Mouse (Mus musculus) MEL (cell line): Measurements from ENCODE around the gene Slc29a1. TPM values are rescaled to one million over a fixed set of nuclear protein-coding genes. Genes with fewer than 3 reads are reported as not detected.

ENCODE experiments used
- DNase-seq: peaks from one replicate; pipeline ENCODE4 v3.0.0; 2011; ENCODE audit warnings: low read depth, low spot score
- H3K27ac ChIP-seq: 2 replicates; pipeline ENCODE4 v1.5.1; 2012; ENCODE audit warnings: low read depth, mild to moderate bottlenecking, control low read depth, low read length, moderate library complexity; ENCODE audit not compliant: control insufficient read depth
- H3K27me3 ChIP-seq, 2 experiments: fragments of 150-350 bp in 1 of 2; sonication (generic) in 1 of 2; 2 replicates each; pipeline ENCODE4 v1.6.1; 2012; ENCODE audit warnings: low read length in 2 of 2, mild to moderate bottlenecking in 2 of 2, improper control_type of control experiment in 1 of 2, moderate library complexity in 1 of 2; ENCODE audit not compliant: insufficient read depth in 2 of 2, control insufficient read depth in 1 of 2
- H3K36me3 ChIP-seq, 2 experiments: 2 replicates each; pipeline ENCODE4 v1.6.1; 2012 to 2014; ENCODE audit warnings: low read length in 2 of 2, improper control_type of control experiment in 1 of 2, inconsistent platforms in 1 of 2, mild to moderate bottlenecking in 1 of 2; ENCODE audit not compliant: insufficient read depth in 2 of 2, control insufficient read depth in 1 of 2
- H3K4me1 ChIP-seq, 2 experiments: fragments of 150-350 bp in 1 of 2; sonication (generic) in 1 of 2; 2 replicates each; pipeline ENCODE4 v1.6.1; 2012; ENCODE audit warnings: low read length in 2 of 2, improper control_type of control experiment in 1 of 2, mild to moderate bottlenecking in 1 of 2; ENCODE audit not compliant: insufficient read depth in 2 of 2, control insufficient read depth in 1 of 2
- H3K4me3 ChIP-seq, 2 experiments: fragments of 150-350 bp in 1 of 2; sonication (generic) in 1 of 2; 2 replicates each; pipeline ENCODE4 v1.5.1; 2012; ENCODE audit warnings: low read depth in 2 of 2, low read length in 2 of 2, mild to moderate bottlenecking in 2 of 2, moderate library complexity in 2 of 2, control low read depth in 1 of 2, improper control_type of control experiment in 1 of 2; ENCODE audit not compliant: control insufficient read depth in 1 of 2, insufficient read depth in 1 of 2
- H3K79me2 ChIP-seq: 2 replicates; pipeline ENCODE4 v1.6.1; 2012; ENCODE audit warnings: mild to moderate bottlenecking, low read length, moderate library complexity; ENCODE audit not compliant: control insufficient read depth, poor library complexity, insufficient read depth
- H3K9ac ChIP-seq: 2 replicates; pipeline ENCODE4 v1.6.1; 2012; ENCODE audit warnings: low read depth, mild to moderate bottlenecking, control low read depth, low read length, moderate library complexity; ENCODE audit not compliant: control insufficient read depth, poor library complexity, severe bottlenecking
- H3K9me3 ChIP-seq: fragments of 150-350 bp; sonication (generic); replicated peaks from 2 replicates; pipeline ENCODE4 v1.6.1; 2012; ENCODE audit warnings: mild to moderate bottlenecking, low read length, improper control_type of control experiment, moderate library complexity; ENCODE audit not compliant: insufficient read depth
- BHLHE40 ChIP-seq: IDR thresholded peaks from 2 replicates; pipeline ENCODE4 v1.6.1; 2012; ENCODE audit warnings: low read depth, mild to moderate bottlenecking, inconsistent platforms, low read length, improper control_type of control experiment, borderline replicate concordance
- CTCF ChIP-seq, 3 experiments: IDR thresholded peaks in 2 of 3; conservative IDR thresholded peaks in 1 of 3; 2 replicates each; pipeline ENCODE4 v1.5.1; 2011 to 2012; ENCODE audit warnings: low read length in 3 of 3, low read depth in 2 of 3, mild to moderate bottlenecking in 2 of 3, improper control_type of control experiment in 1 of 3, inconsistent platforms in 1 of 3, mixed read lengths in 1 of 3, moderate library complexity in 1 of 3; ENCODE audit not compliant: control insufficient read depth in 1 of 3, insufficient read depth in 1 of 3, poor library complexity in 1 of 3, severe bottlenecking in 1 of 3
- ELF1 ChIP-seq: IDR thresholded peaks from 2 replicates; pipeline ENCODE4 v1.6.1; 2014; ENCODE audit warnings: low read depth, mild to moderate bottlenecking, inconsistent platforms, low read length, improper control_type of control experiment, moderate library complexity
- EP300 ChIP-seq, 2 experiments: IDR thresholded peaks; 2 replicates each; pipeline ENCODE4 v1.6.1; 2011; ENCODE audit warnings: improper control_type of control experiment in 2 of 2, low read length in 2 of 2, low read depth in 1 of 2, mild to moderate bottlenecking in 1 of 2
- ETS1 ChIP-seq: IDR thresholded peaks from 2 replicates; pipeline ENCODE4 v1.6.1; 2012; ENCODE audit warnings: low read depth, mild to moderate bottlenecking, inconsistent platforms, low read length, improper control_type of control experiment, moderate library complexity
- GABPA ChIP-seq: IDR thresholded peaks from 2 replicates; pipeline ENCODE4 v1.6.1; 2012; ENCODE audit warnings: low read depth, mild to moderate bottlenecking, inconsistent platforms, low read length, improper control_type of control experiment, moderate library complexity
- GATA1 ChIP-seq: IDR thresholded peaks from 2 replicates; pipeline ENCODE4 v1.6.1; 2011; ENCODE audit warnings: low read depth, low read length, improper control_type of control experiment
- HCFC1 ChIP-seq: IDR thresholded peaks from 2 replicates; pipeline ENCODE4 v1.6.1; 2012; ENCODE audit warnings: low read depth, mild to moderate bottlenecking, inconsistent platforms, low read length, improper control_type of control experiment, moderate library complexity
- JUND ChIP-seq: IDR thresholded peaks from 2 replicates; pipeline ENCODE4 v1.6.1; 2011; ENCODE audit warnings: low read depth, mild to moderate bottlenecking, improper control_type of control experiment, low read length
- KAT2A ChIP-seq: conservative IDR thresholded peaks from 2 replicates; pipeline ENCODE4 v1.6.1; 2012; ENCODE audit warnings: low read depth, low read length, improper control_type of control experiment, inconsistent platforms
- MAFK ChIP-seq: IDR thresholded peaks from 2 replicates; pipeline ENCODE4 v1.6.1; 2011; ENCODE audit warnings: low read depth, mild to moderate bottlenecking, low read length, improper control_type of control experiment, borderline replicate concordance
- MAZ ChIP-seq: IDR thresholded peaks from 2 replicates; pipeline ENCODE4 v1.6.1; 2012; ENCODE audit warnings: low read depth, mild to moderate bottlenecking, inconsistent platforms, low read length, improper control_type of control experiment
- MEF2A ChIP-seq: IDR thresholded peaks from 2 replicates; pipeline ENCODE4 v1.6.1; 2014; ENCODE audit warnings: low read depth, mild to moderate bottlenecking, inconsistent platforms, low read length, improper control_type of control experiment; ENCODE audit not compliant: poor library complexity, insufficient replicate concordance, severe bottlenecking; ENCODE audit errors: extremely low read depth
- MXI1 ChIP-seq: IDR thresholded peaks from 2 replicates; pipeline ENCODE4 v1.6.1; 2011; ENCODE audit warnings: mild to moderate bottlenecking, low read depth, low read length, improper control_type of control experiment
- MYC ChIP-seq: IDR thresholded peaks from 2 replicates; pipeline ENCODE4 v1.6.1; 2011; ENCODE audit warnings: low read depth, mild to moderate bottlenecking, low read length, improper control_type of control experiment, moderate library complexity
- NELFE ChIP-seq: IDR thresholded peaks from 2 replicates; pipeline ENCODE4 v1.6.1; 2011; ENCODE audit warnings: low read depth, low read length, improper control_type of control experiment
- POLR2AphosphoS2 ChIP-seq: IDR thresholded peaks from 2 replicates; pipeline ENCODE4 v1.6.1; 2011; ENCODE audit warnings: low read length, improper control_type of control experiment
- RCOR1 ChIP-seq: IDR thresholded peaks from 2 replicates; pipeline ENCODE4 v1.6.1; 2012; ENCODE audit warnings: low read depth, mild to moderate bottlenecking, inconsistent platforms, low read length, improper control_type of control experiment
- SIN3A ChIP-seq: IDR thresholded peaks from 2 replicates; pipeline ENCODE4 v1.6.1; 2012; ENCODE audit warnings: low read length, improper control_type of control experiment, inconsistent platforms
- SMC3 ChIP-seq: IDR thresholded peaks from 2 replicates; pipeline ENCODE4 v1.6.1; 2011; ENCODE audit warnings: low read depth, low read length, improper control_type of control experiment
- TAL1 ChIP-seq: IDR thresholded peaks from 2 replicates; pipeline ENCODE4 v1.6.1; 2012; ENCODE audit warnings: mild to moderate bottlenecking, inconsistent platforms, low read length, moderate library complexity, mixed read lengths
- TCF12 ChIP-seq: IDR thresholded peaks from 2 replicates; pipeline ENCODE4 v1.6.1; 2014; ENCODE audit warnings: low read depth, mild to moderate bottlenecking, inconsistent platforms, low read length, improper control_type of control experiment, moderate library complexity
- UBTF ChIP-seq: IDR thresholded peaks from 2 replicates; pipeline ENCODE4 v1.6.1; 2012; ENCODE audit warnings: low read depth, mild to moderate bottlenecking, inconsistent platforms, low read length, improper control_type of control experiment, moderate library complexity, borderline replicate concordance; ENCODE audit not compliant: insufficient read depth
- USF1 ChIP-seq: IDR thresholded peaks from 2 replicates; pipeline ENCODE4 v1.6.1; 2014; ENCODE audit warnings: low read depth, mild to moderate bottlenecking, inconsistent platforms, low read length, improper control_type of control experiment, moderate library complexity
- ZMIZ1 ChIP-seq: IDR thresholded peaks from 2 replicates; pipeline ENCODE4 v1.6.1; 2012; ENCODE audit warnings: low read depth, mild to moderate bottlenecking, inconsistent platforms, low read length, improper control_type of control experiment, moderate library complexity
- polyA plus RNA-seq, 2 experiments: library from polyadenylated mRNA; stranded (reverse) in 1 of 2; unstranded in 1 of 2; fragments of >175 nt in 1 of 2; fragments of >200 nt in 1 of 2; gene quantifications; 2 replicates each; pipeline versions ENCODE4 v1.2.1 to v1.2.4; 2012; ENCODE audit warnings: low replicate concordance in 2 of 2, low read depth in 1 of 2; ENCODE audit not compliant: insufficient read length in 2 of 2, insufficient read depth in 1 of 2, missing spikeins in 1 of 2
- total RNA-seq: library from RNA; depleted of rRNA; stranded (reverse); fragments of 300-350 nt; gene quantifications from 2 replicates; pipeline ENCODE4 v1.2.3, GENCODE M21; 2012

Slc29a1 gene
- total and polyA plus RNA-seq, 3 experiments: 238 to 341 TPM; not detected in 1

DNA sequence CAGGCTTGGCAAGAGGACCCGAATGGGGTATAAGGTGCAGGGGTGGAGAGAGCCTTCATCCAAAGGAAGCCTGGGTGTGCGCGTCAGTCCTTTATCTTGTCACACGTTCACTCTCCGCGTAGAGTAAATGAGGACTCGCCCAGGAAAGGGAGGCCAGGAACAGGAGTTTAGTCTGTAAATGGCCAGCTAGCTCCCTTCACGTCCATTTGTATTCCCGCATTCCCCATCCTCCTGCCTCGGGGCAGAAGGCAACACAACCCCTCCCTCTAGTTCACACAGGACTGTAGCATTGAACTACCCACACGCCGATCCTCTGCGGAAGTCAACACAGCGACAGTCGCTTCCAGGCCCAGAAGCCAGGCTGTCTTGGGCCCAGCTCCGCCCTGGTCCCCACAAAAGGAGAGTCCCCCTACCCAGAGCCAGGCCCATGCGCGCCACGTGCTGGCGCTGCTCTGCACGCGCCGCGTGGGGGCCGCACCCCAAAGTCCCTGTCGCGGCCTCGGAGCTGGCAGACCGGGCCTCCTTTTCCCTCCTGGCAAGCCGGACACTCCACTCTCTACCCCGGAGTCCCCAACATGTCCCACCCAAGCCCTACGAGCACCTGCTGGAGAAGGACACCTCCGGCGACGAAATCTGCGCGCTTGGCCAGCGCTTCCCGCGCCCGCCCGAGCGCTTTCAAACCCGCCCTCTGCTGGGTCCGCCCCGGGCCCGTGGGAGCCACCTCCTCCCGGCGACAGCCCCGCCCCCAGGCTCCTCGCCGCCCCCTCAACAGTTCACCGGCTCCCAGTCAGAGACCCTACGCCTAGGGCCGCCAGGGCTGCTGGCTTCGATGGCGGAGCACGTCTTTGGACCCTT, 4.3 kb downstream of the Slc29a1 start (continued):
- TF ChIP-seq TCF12: peak; percentile 21; the same call in 1 of the 2 replicates
- TF ChIP-seq UBTF: peak; percentile 19; the same call in 1 of the 2 replicates
- no peak; the same call in 1 of the 2 replicates for TF ChIP-seq MAZ
- no peak; the same call in 1 of the 2 replicates for TF ChIP-seq POLR2AphosphoS2

DNA sequence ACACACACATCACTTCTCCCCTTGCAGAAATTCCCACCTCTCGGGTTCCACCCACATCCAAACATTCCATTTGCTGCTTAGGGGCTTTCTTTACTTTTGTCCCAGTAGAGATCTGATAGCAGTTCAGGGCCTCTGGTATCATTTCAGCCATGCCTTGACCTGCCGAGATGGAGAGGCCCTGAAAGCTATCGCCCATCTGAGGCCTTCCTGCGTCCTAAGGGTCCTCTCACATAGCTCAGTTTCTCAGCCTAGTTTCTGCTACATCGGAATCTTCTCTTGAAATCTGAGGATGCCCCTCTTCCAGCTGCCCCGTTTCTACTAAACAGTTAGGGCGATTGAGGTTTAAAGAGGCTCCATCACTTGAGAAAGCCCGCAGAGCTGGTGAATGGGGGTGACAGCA, 5.2 kb downstream of the Slc29a1 start:
- Histone ChIP-seq H3K4me1 (peaks cover 26 to 43% of the 10 kb centered on the region in 2 experiments), H3K79me2 (peaks cover 41% of the 10 kb centered on the region), H3K36me3 (peaks cover 5 to 37% of the 10 kb centered on the region in 2 experiments; a peak in 3 of 4 replicates), H3K9me3 (no peaks in the 10 kb centered on the region), H3K4me3 (peak overlapping the region; percentile 60 to 80)
- no peak for TF ChIP-seq HCFC1
- no peak for TF ChIP-seq JUND
- TF ChIP-seq EP300 (IDR thresholded peaks at IDR 0.05; ENCODE audit: low read depth in 1 of 2, low read length in 2 of 2): 0 out of 4 replicates have a peak, but pooled peaks of 1 of the 2 experiments have one; percentile 5
- TF ChIP-seq MYC: no peak
- 0 out of 2 replicates have a peak, but pooled peaks have one; percentile 23 for TF ChIP-seq TCF12
- TF ChIP-seq, all 39 proteins: peak for 2
- H3K27me3 ChIP-seq: no peaks in the 10 kb centered on the region
- peak; percentile 45 for DNase-seq
- H3K27ac ChIP-seq: peak overlapping the region; percentile 64
- peak overlapping the region; percentile 80 for H3K9ac ChIP-seq

DNA sequence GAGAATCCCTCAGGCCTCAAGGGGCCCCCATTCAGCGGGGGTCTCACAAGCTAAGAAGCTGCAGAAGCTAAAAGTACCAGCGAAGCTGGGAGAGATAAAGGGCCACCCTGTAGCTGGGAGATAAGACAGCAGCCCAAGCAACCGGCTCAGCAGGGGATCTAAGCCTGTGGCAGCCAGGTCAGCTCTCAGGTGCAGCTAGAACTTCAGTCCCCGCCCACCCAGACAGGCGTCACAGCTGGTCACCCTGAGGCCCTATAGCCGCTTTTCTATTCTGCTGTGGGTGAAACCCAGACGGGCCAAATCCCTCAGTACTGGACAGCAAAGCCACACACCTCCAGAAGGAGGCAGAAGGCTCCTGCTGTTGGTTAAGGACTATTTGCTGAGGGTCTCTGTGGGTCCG, 5.9 kb downstream of the Slc29a1 start:
- Histone ChIP-seq H3K4me3 (peak overlapping the region; percentile 60 to 80), H3K79me2 (peaks cover 41% of the 10 kb centered on the region), H3K9ac (peak overlapping the region; percentile 80), H3K36me3 (peaks cover 5 to 30% of the 10 kb centered on the region in 2 experiments; a peak in 3 of 4 replicates), H3K4me1 (peaks cover 20 to 41% of the 10 kb centered on the region in 2 experiments), H3K9me3 (no peaks in the 10 kb centered on the region), H3K27me3 (no peaks in the 10 kb centered on the region), H3K27ac (peak overlapping the region; percentile 64)
- DNase-seq: peak; percentile 78
- TF ChIP-seq ELF1: 0 out of 2 replicates have a peak, but pooled peaks have one; percentile 6
- TF ChIP-seq GATA1: peak; percentile 89
- 0 out of 2 replicates have a peak, but pooled peaks have one; percentile 12 for TF ChIP-seq MEF2A
- peak; percentile 60; the same call in 1 of the 2 replicates for TF ChIP-seq SIN3A
- no peak for TF ChIP-seq USF1
- TF ChIP-seq MAFK: peak; percentile 25; the same call in 1 of the 2 replicates
- 0 out of 2 replicates have a peak, but pooled peaks have one; percentile 65 for TF ChIP-seq ZMIZ1
- TF ChIP-seq GABPA: no peak
- TF ChIP-seq ETS1: peak; percentile 76
- TF ChIP-seq CTCF (IDR thresholded peaks at IDR 0.05 in 2 of 3, conservative IDR thresholded peaks at IDR 0.05 in 1 of 3; ENCODE audit: control insufficient read depth in 1 of 3, insufficient read depth in 1 of 3, low read depth in 2 of 3, low read length in 3 of 3, poor library complexity in 1 of 3, severe bottlenecking in 1 of 3): no peak
- TF ChIP-seq NELFE: peak; percentile 30; the same call in 1 of the 2 replicates
- peak; percentile 53 for TF ChIP-seq RCOR1
- TF ChIP-seq EP300 (IDR thresholded peaks at IDR 0.05; ENCODE audit: low read depth in 1 of 2, low read length in 2 of 2): peak; percentile 83 to 84
- TF ChIP-seq BHLHE40: peak; percentile 65; the same call in 1 of the 2 replicates
- TF ChIP-seq TCF12: peak; percentile 94
- peak; percentile 88 for TF ChIP-seq TAL1
- TF ChIP-seq KAT2A: no peak
- peak; percentile 78 for TF ChIP-seq MAZ
- TF ChIP-seq MXI1: peak; percentile 44; the same call in 1 of the 2 replicates
- no peak for TF ChIP-seq SMC3
